Mouse (Mus musculus) adipocyte (in vitro differentiated cells): ENCODE measurements around the gene Sptbn2.
"Not testable (repeated sequence)": the region's sequence is repeated elsewhere in the genome, so short reads cannot be mapped to it uniquely, and the experiment has no call there.

Experiments
- DNase-seq: peaks from one replicate; pipeline ENCODE4 v3.0.0-alpha.2; 2016; ENCODE audit warnings: low spot score

The Sptbn2 gene

GRCm38 (mm10) chr19:4729186-4729585 is 18.2 kb downstream of the Sptbn2 start:
- DNase-seq = no peak

- DNase-seq = no peak
Measured at GRCm38 (mm10) chr19:4733052-4733451, 22.1 kb downstream of the Sptbn2 start.

GRCm38 (mm10) chr19:4737866-4738265 is 26.9 kb downstream of the Sptbn2 start:
- no peak for DNase-seq

- DNase-seq = no peak
Measured at GRCm38 (mm10) chr19:4739053-4739452, 28.1 kb downstream of the Sptbn2 start.

- DNase-seq = no peak
Measured at GRCm38 (mm10) chr19:4739762-4740161, 28.8 kb downstream of the Sptbn2 start.

- no peak for DNase-seq
Measured at GRCm38 (mm10) chr19:4741482-4741881, 30.5 kb downstream of the Sptbn2 start.

- no peak for DNase-seq
Measured at GRCm38 (mm10) chr19:4742229-4742628, 31.3 kb downstream of the Sptbn2 start.

GRCm38 (mm10) chr19:4743524-4743923 is 32.6 kb downstream of the Sptbn2 start:
- DNase-seq = peak; percentile 73

GRCm38 (mm10) chr19:4744026-4744425 is 33.1 kb downstream of the Sptbn2 start:
- no peak for DNase-seq

GRCm38 (mm10) chr19:4745057-4745456 is 34.1 kb downstream of the Sptbn2 start:
- peak; percentile 61 for DNase-seq

- DNase-seq = no peak
Measured at GRCm38 (mm10) chr19:4745681-4746080, 34.7 kb downstream of the Sptbn2 start.

- DNase-seq = no peak
Measured at GRCm38 (mm10) chr19:4746611-4747010, 35.6 kb downstream of the Sptbn2 start.

- DNase-seq = no peak
Measured at GRCm38 (mm10) chr19:4747631-4748312, 36.8 kb downstream of the Sptbn2 start.

- DNase-seq = no peak
Measured at GRCm38 (mm10) chr19:4748493-4748892, 37.5 kb downstream of the Sptbn2 start.

- no peak for DNase-seq
Measured at GRCm38 (mm10) chr19:4749975-4750374, 39.0 kb downstream of the Sptbn2 start.

GRCm38 (mm10) chr19:4755565-4756192 is 44.7 kb downstream of the Sptbn2 start:
- peak; percentile 97 for DNase-seq

GRCm38 (mm10) chr19:4756193-4756911 is 45.4 kb downstream of the Sptbn2 start, which contains the start of gene Rbm4b:
Gene Rbm4b (plus strand): TSS chr19:4756497.
- DNase-seq = peak; percentile 97

- DNase-seq = no peak
Measured at GRCm38 (mm10) chr19:4756921-4757320, 46.0 kb downstream of the Sptbn2 start.

GRCm38 (mm10) chr19:4760544-4760943 is 49.6 kb downstream of the Sptbn2 start:
- not testable (repeated sequence) for DNase-seq

GRCm38 (mm10) chr19:4762876-4763275 is 51.9 kb downstream of the Sptbn2 start:
- DNase-seq = peak; percentile 53

GRCm38 (mm10) chr19:4767507-4768148 is 56.7 kb downstream of the Sptbn2 start:
- DNase-seq = no peak

- no peak for DNase-seq
Measured at GRCm38 (mm10) chr19:4772785-4773184, 61.8 kb downstream of the Sptbn2 start.
